Mouse (Mus musculus): ENCODE measurements at regions not wholly inside any gene's neighbourhood (a gene's known extent, or its start where the extent isn't known, plus 50 kb on each side); places are given as distances from the start of the nearest gene placed in this dataset.

DNA sequence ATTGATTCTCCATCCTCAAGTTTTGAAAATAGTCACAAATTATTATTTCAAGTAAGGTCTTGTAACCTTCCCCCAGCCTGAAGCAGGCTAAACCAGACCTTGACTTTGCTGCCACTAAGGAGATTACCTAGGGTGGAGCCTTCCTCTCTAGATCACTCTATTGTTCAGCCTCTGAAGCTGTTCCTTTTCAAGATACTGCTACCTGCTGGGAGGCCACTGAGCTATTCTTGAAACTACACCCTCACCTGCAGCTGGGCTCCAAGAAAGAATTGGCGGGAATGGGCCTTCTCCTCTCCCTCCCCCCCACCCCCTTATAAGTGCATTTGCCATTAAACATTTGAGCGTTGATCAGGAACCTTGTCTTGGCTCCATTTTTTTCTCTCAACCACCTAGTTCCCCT lies 534.2 kb upstream of the Dmac1 start:
- Histone ChIP-seq H3K4me3 (no peak overlapping the region), H3K9me3 (no peaks in the 10 kb centered on the region), H3K4me1 (no peaks in the 10 kb centered on the region), H3K27ac (replicated peaks) (no peak overlapping the region), H3K27me3 (replicated peaks; ENCODE audit: low read depth, poor library complexity, severe bottlenecking) (no peaks in the 10 kb centered on the region), H3K36me3 (replicated peaks) (no peaks in the 10 kb centered on the region)
- DNase-seq (ENCODE audit: low spot score) = no peak
- 45% methylated on average over 2 of the region's 2 CpGs for WGBS

DNA sequence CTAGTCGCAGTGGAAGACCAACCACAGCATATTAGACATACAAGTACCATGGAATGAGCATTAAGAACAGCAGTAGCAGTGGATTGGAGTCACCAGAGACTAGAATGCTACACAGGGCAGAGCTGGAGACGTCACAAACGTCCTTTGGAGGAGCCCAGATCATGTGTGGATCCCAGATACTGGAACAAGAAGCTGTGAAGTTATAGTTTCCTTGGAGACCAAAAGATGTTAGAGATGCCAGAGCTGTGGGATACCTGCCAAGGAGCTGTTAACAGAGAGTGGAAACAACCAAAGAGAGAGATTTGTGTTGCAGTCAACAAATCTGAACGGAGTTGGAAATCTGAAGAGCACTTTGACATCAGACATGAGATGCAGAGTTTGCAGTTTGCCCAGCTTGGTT lies 523.8 kb upstream of the Dmac1 start:
- Histone ChIP-seq H3K27ac (replicated peaks) (no peak overlapping the region), H3K36me3 (replicated peaks) (no peaks in the 10 kb centered on the region), H3K9me3 (no peaks in the 10 kb centered on the region), H3K27me3 (replicated peaks; ENCODE audit: low read depth, poor library complexity, severe bottlenecking) (no peaks in the 10 kb centered on the region), H3K4me1 (no peaks in the 10 kb centered on the region), H3K4me3 (no peak overlapping the region)
- DNase-seq (ENCODE audit: low spot score) = no peak
- WGBS = 88% methylated on average over 4 of the region's 4 CpGs

DNA sequence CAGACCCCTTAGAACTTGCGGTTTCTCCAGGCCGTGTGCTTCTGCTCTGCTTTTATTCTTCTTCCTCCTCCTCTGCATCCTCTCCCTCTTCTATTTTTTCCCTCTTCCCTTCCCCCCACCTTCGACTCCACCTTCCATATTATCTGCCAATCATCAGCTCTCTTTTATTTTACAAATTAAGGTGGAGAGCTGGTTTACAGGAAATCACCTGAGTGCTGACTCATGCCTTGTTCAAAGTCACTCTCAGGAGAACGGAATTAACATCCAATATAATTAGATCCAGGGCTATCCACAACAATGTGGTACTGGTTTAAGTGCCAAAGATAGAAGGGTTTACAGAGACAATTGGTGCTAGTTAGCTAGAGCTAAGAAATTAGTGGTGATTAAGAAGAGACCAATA lies 523.1 kb upstream of the Dmac1 start:
- 84% methylated on average over 4 of the region's 4 CpGs for WGBS
- DNase-seq (ENCODE audit: low spot score) = no peak
- H3K9me3 ChIP-seq = no peaks in the 10 kb centered on the region
- no peaks in the 10 kb centered on the region for H3K27me3 ChIP-seq (replicated peaks; ENCODE audit: low read depth, poor library complexity, severe bottlenecking)
- no peaks in the 10 kb centered on the region for H3K4me1 ChIP-seq
- no peak overlapping the region for H3K4me3 ChIP-seq
- no peaks in the 10 kb centered on the region for H3K36me3 ChIP-seq (replicated peaks)
- H3K27ac ChIP-seq (replicated peaks) = no peak overlapping the region

DNA sequence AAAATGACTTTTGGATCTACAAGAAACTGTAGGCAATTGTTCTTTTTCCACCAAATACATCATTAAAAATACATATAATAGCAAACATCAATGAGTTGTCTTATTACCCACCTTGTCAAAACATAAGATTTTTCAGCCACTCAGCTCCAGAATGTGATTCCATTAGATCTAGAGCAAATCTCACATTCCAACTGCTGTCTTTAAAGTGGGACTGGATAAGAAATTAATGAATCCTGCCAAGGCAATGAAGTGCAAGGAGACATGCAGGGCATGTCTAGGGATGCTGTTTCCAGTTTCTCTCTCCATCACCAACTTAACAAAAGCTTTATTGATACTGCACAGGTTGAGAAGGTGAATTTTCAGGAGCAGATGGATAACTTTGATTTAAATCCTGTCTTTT lies 513.7 kb upstream of the Dmac1 start:
- Histone ChIP-seq H3K4me1 (0 out of 2 replicates have a peak, but pooled peaks cover 3% of the 10 kb centered on the region), H3K36me3 (replicated peaks) (no peaks in the 10 kb centered on the region), H3K27me3 (replicated peaks; ENCODE audit: low read depth, poor library complexity, severe bottlenecking) (no peaks in the 10 kb centered on the region), H3K9me3 (no peaks in the 10 kb centered on the region), H3K27ac (replicated peaks) (no peak overlapping the region), H3K4me3 (no peak overlapping the region)
- no peak for DNase-seq (ENCODE audit: low spot score)

DNA sequence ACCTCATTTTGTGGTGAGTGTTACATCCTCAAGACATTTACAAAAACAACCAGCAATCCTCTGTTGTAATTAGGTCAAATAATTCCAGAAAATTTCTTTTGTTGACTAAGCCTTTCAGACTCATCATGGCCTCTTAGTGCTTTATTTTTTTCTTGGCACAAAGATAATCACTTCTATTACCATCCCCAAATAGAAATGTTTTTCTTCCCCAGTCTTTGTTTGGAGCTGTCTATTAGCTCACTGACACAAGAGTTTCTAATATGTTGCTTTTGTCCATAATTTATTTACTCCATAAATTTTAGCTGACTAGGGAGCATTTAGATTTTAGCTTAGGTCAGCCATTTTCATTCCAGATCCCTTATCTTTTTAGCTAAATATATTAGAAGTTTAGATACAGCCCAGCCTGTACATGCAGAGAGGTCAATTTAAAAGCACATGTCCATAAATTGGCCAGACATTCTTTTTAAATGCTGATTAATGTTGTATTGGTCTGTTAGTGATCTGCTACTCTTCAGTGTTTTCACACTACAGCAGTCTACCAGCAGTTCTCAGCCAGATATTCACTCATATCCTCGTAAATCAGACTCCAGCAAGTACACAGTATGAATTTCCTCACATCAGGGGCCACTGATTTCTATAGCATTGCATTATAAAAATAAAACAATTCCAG lies 513.0 kb upstream of the Dmac1 start:
- Histone ChIP-seq H3K27ac (replicated peaks) (no peak overlapping the region), H3K36me3 (replicated peaks) (no peaks in the 10 kb centered on the region), H3K27me3 (replicated peaks; ENCODE audit: low read depth, poor library complexity, severe bottlenecking) (no peaks in the 10 kb centered on the region), H3K9me3 (no peaks in the 10 kb centered on the region), H3K4me3 (no peak overlapping the region), H3K4me1 (0 out of 2 replicates have a peak, but pooled peaks cover 3% of the 10 kb centered on the region)
- DNase-seq (ENCODE audit: low spot score) = no peak
- WGBS = 81% methylated on average over 1 of the region's 1 CpGs

DNA sequence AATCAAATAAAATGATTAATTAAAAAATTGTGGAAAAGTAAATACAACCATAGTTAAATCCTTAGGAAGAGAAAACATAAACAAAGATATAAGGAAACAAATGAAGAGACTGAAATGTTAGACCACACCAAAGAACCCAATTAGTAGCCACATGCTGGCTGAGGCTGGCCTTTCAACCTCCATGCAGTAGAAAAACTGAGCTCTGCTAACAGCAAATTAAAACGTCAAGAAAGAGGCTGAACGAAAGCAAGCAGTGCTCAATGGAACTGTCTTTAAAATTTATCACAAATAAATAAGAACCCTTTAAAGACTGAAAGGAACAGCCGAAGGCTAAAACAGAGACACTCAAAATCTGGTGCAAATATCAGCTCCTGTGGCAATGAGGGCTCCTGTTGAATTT lies 509.3 kb upstream of the Dmac1 start:
- Histone ChIP-seq H3K4me3 (no peak overlapping the region), H3K9me3 (no peaks in the 10 kb centered on the region), H3K27me3 (replicated peaks; ENCODE audit: low read depth, poor library complexity, severe bottlenecking) (no peaks in the 10 kb centered on the region), H3K4me1 (no peaks in the 10 kb centered on the region), H3K27ac (replicated peaks) (no peak overlapping the region), H3K36me3 (replicated peaks) (no peaks in the 10 kb centered on the region)
- no peak for DNase-seq (ENCODE audit: low spot score)
- WGBS = 55% methylated on average over 3 of the region's 3 CpGs

DNA sequence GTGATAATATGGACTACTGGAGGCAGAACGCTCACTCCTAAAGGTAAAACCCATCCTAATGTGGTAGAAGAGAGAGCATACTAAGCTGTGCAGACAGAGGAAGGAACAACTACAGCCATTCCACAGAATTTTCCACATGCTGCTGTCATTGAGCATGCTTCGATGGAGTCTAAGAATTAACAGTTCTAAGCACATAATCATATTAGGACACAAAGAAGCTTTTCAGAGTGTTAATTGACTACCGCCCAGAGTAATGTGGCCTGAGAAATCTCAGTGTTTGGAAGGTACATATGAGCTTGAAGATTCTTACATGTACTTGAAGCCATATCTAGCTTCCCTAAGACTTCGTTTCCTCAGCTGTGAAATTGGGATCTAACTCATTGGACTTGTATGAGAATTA lies 508.3 kb upstream of the Dmac1 start:
- Histone ChIP-seq H3K27ac (replicated peaks) (no peak overlapping the region), H3K4me3 (no peak overlapping the region), H3K27me3 (replicated peaks; ENCODE audit: low read depth, poor library complexity, severe bottlenecking) (no peaks in the 10 kb centered on the region), H3K4me1 (no peaks in the 10 kb centered on the region), H3K9me3 (no peaks in the 10 kb centered on the region), H3K36me3 (replicated peaks) (no peaks in the 10 kb centered on the region)
- no peak for DNase-seq (ENCODE audit: low spot score)
- WGBS = 80% methylated on average over 4 of the region's 4 CpGs

DNA sequence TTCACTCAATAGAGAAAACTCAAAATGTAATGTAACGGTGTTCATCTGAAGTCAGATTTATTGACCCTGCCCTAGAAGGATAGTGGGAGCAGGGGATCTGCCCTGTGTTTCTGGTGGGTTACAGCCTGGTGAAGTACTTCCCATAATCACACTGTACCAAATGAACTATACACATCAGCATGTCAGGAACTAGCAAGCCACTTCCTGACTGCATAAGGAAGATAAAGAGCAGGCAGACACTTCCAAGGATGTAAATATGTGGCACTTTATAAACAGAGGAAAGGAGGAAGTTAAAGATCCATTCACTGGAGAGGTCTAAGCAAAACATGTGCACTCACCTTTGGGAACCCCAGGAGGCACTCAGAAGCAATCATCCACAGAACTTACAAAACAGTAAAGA lies 501.4 kb upstream of the Dmac1 start:
- DNase-seq (ENCODE audit: low spot score) = no peak
- no peaks in the 10 kb centered on the region for H3K9me3 ChIP-seq
- no peak overlapping the region for H3K27ac ChIP-seq (replicated peaks)
- no peaks in the 10 kb centered on the region for H3K27me3 ChIP-seq (replicated peaks; ENCODE audit: low read depth, poor library complexity, severe bottlenecking)
- no peak overlapping the region for H3K4me3 ChIP-seq
- 92% methylated on average over 1 of the region's 1 CpGs for WGBS
- H3K36me3 ChIP-seq (replicated peaks) = no peaks in the 10 kb centered on the region
- H3K4me1 ChIP-seq = no peaks in the 10 kb centered on the region

DNA sequence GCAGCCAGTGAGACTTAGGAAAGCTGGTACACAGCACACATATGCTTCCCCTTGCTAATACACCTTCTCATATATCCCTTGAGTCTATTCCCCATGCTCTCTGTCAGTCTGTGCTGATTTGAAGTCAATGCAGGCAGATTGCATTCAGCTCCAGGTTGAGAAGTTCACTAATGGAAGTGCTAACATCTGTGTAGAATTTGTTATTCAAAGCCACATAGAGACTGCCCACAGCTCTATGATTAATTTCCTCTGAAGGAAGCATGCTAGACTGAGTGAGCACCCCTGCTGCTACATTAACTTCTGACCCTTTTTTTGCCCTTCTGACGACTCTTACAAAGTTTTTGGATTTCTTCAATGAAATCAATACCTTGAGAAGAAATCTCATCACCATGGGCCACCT lies 486.0 kb upstream of the Dmac1 start:
- 25% methylated on average over 1 of the region's 1 CpGs for WGBS
- DNase-seq (ENCODE audit: low spot score) = peak; percentile 12
- H3K4me1 ChIP-seq = peaks cover 4% of the 10 kb centered on the region; the same call in 1 of the 2 replicates

DNA sequence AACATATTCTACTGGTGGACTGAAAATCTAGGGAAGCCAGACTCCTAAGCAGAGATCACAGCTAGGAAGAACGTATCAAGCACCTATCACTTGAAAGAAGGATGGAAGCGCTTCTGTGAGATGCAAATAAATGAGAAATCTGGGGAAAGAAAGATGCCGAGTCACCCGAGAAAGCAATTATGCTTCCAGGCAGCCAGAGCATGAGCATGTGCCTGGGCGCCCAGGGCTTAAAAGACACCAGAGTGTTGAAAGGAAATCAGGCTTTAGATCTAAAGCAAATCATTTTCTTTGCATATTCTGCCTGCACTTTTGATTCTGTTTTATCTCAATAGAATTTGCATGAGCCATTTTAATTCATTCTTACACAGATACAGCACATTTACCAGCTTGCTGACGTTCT lies 466.5 kb upstream of the Dmac1 start:
- H3K4me3 ChIP-seq = no peak overlapping the region
- WGBS = 74% methylated on average over 6 of the region's 6 CpGs
- no peak for DNase-seq (ENCODE audit: low spot score)
- H3K9me3 ChIP-seq = no peaks in the 10 kb centered on the region
- H3K27me3 ChIP-seq (replicated peaks; ENCODE audit: low read depth, poor library complexity, severe bottlenecking) = no peaks in the 10 kb centered on the region
- no peak overlapping the region for H3K27ac ChIP-seq (replicated peaks)
- no peaks in the 10 kb centered on the region for H3K4me1 ChIP-seq
- H3K36me3 ChIP-seq (replicated peaks) = no peaks in the 10 kb centered on the region

More for the DNA sequence above, 486.0 kb upstream of the Dmac1 start:
- Histone ChIP-seq H3K4me3 (no peak overlapping the region), H3K9me3 (no peaks in the 10 kb centered on the region), H3K27me3 (replicated peaks; ENCODE audit: low read depth, poor library complexity, severe bottlenecking) (no peaks in the 10 kb centered on the region), H3K27ac (replicated peaks) (no peak overlapping the region), H3K36me3 (replicated peaks) (no peaks in the 10 kb centered on the region)

DNA sequence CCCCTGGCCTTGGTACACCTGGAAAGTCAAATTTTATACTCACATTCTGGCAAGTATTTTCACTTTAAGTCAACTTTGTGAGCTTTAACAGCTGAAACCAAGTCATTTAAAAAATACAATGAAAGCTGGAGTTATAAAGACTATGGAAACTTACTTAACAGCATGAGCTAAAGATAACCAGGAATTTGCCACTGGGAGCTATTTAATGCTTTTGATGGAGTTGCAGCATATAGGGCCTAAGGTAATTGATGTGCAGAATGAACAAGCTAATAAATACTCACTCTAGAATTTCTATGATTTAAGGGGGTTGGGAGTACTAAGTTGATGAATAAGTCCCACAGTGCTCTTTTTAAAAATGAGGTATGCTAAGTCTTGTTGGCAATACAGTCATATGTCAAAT lies 463.5 kb upstream of the Dmac1 start:
- Histone ChIP-seq H3K36me3 (replicated peaks) (no peaks in the 10 kb centered on the region), H3K4me3 (no peak overlapping the region), H3K4me1 (no peaks in the 10 kb centered on the region), H3K27ac (replicated peaks) (no peak overlapping the region), H3K9me3 (no peaks in the 10 kb centered on the region), H3K27me3 (replicated peaks; ENCODE audit: low read depth, poor library complexity, severe bottlenecking) (no peaks in the 10 kb centered on the region)
- DNase-seq (ENCODE audit: low spot score) = no peak

DNA sequence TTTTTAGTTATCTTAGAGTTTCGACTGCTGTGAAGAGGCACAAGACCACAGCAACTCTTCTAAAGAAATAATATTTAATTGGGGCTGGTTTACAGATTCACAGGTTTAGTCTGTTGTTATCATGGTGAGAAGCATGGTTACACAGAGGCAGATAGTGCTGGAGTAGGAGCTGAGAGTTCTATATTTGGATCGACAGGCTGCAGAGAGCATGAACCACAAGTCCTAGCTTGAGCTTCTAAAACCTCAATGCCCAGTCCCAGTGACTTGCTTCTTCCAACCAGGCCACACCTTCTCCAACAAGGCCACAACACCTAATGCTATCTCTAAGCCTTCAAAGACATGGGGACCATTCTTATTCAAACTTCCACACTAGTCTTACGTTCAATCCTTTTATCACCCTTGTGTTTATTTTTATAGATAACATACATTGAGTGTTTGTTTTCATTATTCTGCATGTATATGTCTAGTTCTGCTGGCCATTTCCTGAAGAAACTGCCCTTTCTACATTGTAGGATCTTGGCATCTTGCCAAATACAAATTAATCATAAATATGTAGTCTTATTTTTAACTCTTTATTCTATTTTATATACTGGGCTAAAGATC lies 452.8 kb upstream of the Dmac1 start:
- Histone ChIP-seq H3K4me3 (no peak overlapping the region), H3K4me1 (no peaks in the 10 kb centered on the region), H3K36me3 (replicated peaks) (no peaks in the 10 kb centered on the region), H3K9me3 (no peaks in the 10 kb centered on the region), H3K27ac (replicated peaks) (no peak overlapping the region), H3K27me3 (replicated peaks; ENCODE audit: low read depth, poor library complexity, severe bottlenecking) (no peaks in the 10 kb centered on the region)
- DNase-seq (ENCODE audit: low spot score) = no peak
- WGBS = 86% methylated on average over 3 of the region's 3 CpGs

DNA sequence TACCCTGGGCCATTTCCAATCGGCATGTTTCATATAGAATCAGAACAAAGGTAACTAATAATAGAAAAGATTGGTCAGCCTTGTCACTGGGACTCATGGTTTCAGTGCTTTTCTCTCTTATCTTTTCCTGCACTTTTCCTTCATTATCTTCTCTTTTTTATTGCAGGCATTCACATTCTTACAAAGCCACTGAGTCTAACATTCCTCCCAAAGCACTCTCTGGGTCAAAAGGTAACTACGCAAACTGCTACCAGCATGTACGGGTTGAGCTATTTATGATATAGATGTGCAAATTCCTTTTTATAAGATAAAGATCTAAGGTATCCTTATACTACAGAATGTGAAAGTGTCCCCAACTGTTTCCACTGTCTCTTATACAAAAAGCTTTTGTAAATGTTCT lies 436.5 kb upstream of the Dmac1 start:
- WGBS = 90% methylated on average over 3 of the region's 3 CpGs
- no peak overlapping the region for H3K27ac ChIP-seq (replicated peaks)
- H3K9me3 ChIP-seq = 0 out of 2 replicates have a peak, but pooled peaks cover 5% of the 10 kb centered on the region
- no peaks in the 10 kb centered on the region for H3K4me1 ChIP-seq
- H3K4me3 ChIP-seq = no peak overlapping the region
- DNase-seq (ENCODE audit: low spot score) = no peak
- H3K27me3 ChIP-seq (replicated peaks; ENCODE audit: low read depth, poor library complexity, severe bottlenecking) = no peaks in the 10 kb centered on the region
- H3K36me3 ChIP-seq (replicated peaks) = no peaks in the 10 kb centered on the region
